Mouse (Mus musculus) inflammation-experienced regulatory T-cells (primary cell): ENCODE data around the gene Dbi. TPM values are rescaled to one million over a fixed set of nuclear protein-coding genes. Genes with fewer than 3 reads are reported as not detected.

Experiments
- polyA plus RNA-seq, 2 experiments: library from polyadenylated mRNA; unstranded; fragments of 100-300 nt; shearing (Covaris generic); gene quantifications; one replicate each; pipeline ENCODE4 v1.2.1; 2017

Dbi gene
- polyA plus RNA-seq = 100 to 1,000 TPM; 120 to 164 TPM

DNA sequence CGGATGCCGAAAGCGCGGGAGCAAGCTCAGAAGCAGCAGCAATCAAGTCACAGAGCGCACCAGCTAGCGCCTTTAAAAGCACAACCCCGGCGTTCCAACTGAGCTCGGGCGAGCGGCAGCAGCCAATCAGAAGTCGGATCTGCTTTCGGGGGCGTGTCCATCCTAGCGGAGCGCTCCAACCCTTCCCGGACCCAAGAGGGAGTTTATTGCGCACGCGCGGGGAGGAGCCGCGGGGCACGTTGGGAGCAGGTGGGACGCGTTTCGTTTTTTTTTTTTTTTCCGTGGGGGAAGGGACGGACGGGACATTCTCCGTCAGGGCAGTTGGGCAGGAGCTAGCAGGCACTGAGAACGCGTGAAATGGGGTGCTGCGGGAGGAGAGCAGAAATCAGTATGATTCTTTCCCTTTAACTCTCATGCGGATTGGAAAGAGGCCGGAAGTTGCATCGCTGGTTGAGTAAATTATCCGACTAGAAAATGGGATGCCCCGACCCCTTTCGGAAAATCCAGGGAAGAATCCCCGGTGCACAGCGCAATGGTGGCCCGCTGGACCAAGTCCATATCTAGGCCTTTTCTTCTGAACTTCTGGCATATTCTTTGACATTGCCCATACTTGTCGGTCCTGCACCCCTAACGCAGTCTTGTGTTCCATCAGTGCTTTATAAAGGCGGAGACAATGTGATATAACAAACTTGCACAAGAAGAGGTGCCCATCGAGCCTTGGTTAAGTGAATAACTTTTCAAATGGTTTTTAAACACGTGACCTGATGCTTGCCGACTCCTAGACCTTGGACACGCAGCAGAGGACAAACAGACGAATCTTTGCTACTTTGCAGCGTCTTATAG is at the start of gene Dbi, which contains the start of gene 3110009E18Rik:
Gene Dbi, minus strand, starts transcription at position 110 of the 843 bp plus-strand sequence.
Gene 3110009E18Rik, plus strand, starts transcription at position 219 of the 843 bp plus-strand sequence.

DNA sequence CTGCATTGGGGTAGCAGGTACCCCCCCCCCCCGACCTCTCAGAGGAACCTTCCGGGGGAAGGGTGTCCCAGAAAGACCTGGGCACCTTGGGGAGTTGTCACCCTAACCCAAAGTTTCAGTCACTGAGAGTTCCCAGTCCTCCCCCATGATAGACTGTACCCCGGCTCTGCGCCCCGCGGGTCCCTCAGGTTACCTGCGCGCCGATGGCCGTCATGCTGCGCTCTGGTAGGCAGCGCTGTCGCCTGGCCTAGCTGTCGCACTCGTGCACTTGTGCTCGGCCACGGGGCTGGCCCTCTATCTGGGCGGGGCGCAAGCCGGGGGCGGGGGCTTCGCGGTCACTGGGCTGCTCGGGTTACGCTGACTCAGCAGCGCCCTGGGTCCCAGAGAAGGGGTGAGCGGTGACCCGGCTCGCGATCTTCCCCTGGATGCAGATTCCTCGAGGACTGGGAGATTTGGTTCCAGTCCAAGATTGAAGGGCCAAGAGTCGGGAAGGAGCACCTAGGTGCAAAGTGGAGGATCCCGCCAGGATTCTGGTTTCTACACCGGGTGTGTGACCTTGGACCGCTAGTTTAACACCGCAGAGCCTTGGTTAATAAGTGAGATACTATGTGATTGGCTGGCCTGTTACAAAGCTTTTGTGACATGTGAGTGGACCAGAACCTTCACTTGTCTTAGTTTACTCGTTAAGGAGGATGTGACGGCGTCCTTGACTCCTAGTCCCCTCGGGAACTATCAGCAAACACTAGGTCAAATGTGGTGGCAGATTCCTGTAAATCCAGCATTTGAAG is 47.2 kb downstream of the Dbi start, which contains the start of gene Tmem37:
Gene Tmem37, minus strand, starts transcription at position 556 of the 788 bp plus-strand sequence.

Other genes starting within 250 kb of the Dbi start
- gene Tmem177, start 207.9 kb downstream of the Dbi start, polyA plus RNA-seq = 1 to 10 TPM; 6.7 to 6.8 TPM
- not detected for gene Cfap221, start 123.8 kb downstream of the Dbi start, polyA plus RNA-seq
- gene Sctr, start 114.2 kb downstream of the Dbi start, polyA plus RNA-seq = under 1 TPM in 1 of 2 experiments, not detected in 1; 0.71 TPM
- 10 to 100 TPM in 1 of 2 experiments, 1 to 10 TPM in 1; 1.2 to 10.9 TPM for gene Tmem37, start 47.0 kb downstream of the Dbi start, polyA plus RNA-seq
- 10 to 100 TPM; 22.8 to 24.5 TPM for gene 3110009E18Rik, start 109 bp upstream of the Dbi start, polyA plus RNA-seq
- gene Steap3, start 151.6 kb upstream of the Dbi start, polyA plus RNA-seq = under 1 TPM; 0.52 to 0.99 TPM
- under 1 TPM in 1 of 2 experiments, not detected in 1; 0.23 TPM for gene C1ql2, start 219.5 kb upstream of the Dbi start, polyA plus RNA-seq